Mouse (Mus musculus) myocyte (in vitro differentiated cells): ENCODE results near the gene Cyp4a30b.
"Not testable (repeated sequence)": the region's sequence is repeated elsewhere in the genome, so short reads cannot be mapped to it uniquely, and the experiment has no call there.

Source experiments
- CEBPB ChIP-seq: IDR thresholded peaks from 2 replicates; pipeline ENCODE4 v1.6.1; 2011; ENCODE audit warnings: mild to moderate bottlenecking, moderate library complexity; ENCODE audit not compliant: poor library complexity, insufficient read depth, severe bottlenecking
- E2F4 ChIP-seq: IDR thresholded peaks from one replicate; pipeline ENCODE4 v1.6.1; 2011; ENCODE audit warnings: mild to moderate bottlenecking, control low read depth, moderate library complexity; ENCODE audit not compliant: insufficient read depth
- MAX ChIP-seq: IDR thresholded peaks from one replicate; pipeline ENCODE4 v1.6.1; 2011; ENCODE audit warnings: low read depth, mild to moderate bottlenecking, control low read depth
- MYOG ChIP-seq, 3 experiments: IDR thresholded peaks; one replicate each; pipeline ENCODE4 v1.6.1; 2011; ENCODE audit warnings: control low read depth in 2 of 3, low read depth in 2 of 3, mild to moderate bottlenecking in 2 of 3; ENCODE audit not compliant: insufficient read length in 2 of 3, control insufficient read depth in 1 of 3, insufficient read depth in 1 of 3
- POLR2A ChIP-seq: IDR thresholded peaks from one replicate; pipeline ENCODE4 v1.6.1; 2011; ENCODE audit warnings: low read depth, mild to moderate bottlenecking, control low read depth, moderate library complexity; ENCODE audit not compliant: insufficient read length
- SRF ChIP-seq: IDR thresholded peaks from one replicate; pipeline ENCODE4 v1.6.1; 2011; ENCODE audit warnings: low read depth; ENCODE audit not compliant: control insufficient read depth, insufficient read length
- TCF12 ChIP-seq: IDR thresholded peaks from one replicate; pipeline ENCODE4 v1.6.1; 2011; ENCODE audit warnings: mild to moderate bottlenecking, control low read depth; ENCODE audit not compliant: poor library complexity, insufficient read depth, severe bottlenecking
- TCF3 ChIP-seq: IDR thresholded peaks from one replicate; pipeline ENCODE4 v1.6.1; 2011; ENCODE audit warnings: low read depth, control low read depth; ENCODE audit not compliant: insufficient read length
- USF1 ChIP-seq: IDR thresholded peaks from one replicate; pipeline ENCODE4 v1.6.1; 2011; ENCODE audit warnings: low read depth, mild to moderate bottlenecking, control low read depth, moderate library complexity

DNA sequence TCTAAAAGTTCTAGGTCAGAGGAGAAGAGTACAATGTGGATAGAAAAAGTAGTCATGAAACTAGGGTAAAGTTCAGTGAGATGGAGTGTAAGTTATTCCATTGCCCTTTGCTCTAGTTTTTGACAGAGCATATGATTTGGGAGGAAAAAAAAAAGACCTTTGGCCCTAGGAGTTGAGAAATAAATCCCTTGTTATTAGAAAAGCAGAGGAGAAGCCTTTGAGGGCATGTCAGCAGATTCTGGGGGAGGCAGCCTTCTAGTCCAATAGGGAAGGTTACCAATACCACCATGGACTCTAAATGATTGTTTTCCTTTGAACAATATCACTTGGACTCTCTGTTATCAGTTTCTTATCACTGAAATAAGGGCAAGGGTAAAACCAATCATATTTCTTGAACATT, 61.6 kb downstream of the Cyp4a30b start:
- TF ChIP-seq E2F4; POLR2A; USF1; SRF; TCF12; MYOG (IDR thresholded peaks at IDR 0.05; ENCODE audit: control insufficient read depth in 1 of 3, insufficient read depth in 1 of 3, insufficient read length in 2 of 3, low read depth in 2 of 3); MAX; TCF3; CEBPB: not testable (repeated sequence)
